Mouse (Mus musculus): ENCODE results near the gene Plekhd1. TPM values are rescaled to one million over a fixed set of nuclear protein-coding genes. Genes with fewer than 3 reads are reported as not detected.

Gene Plekhd1
- polyA plus RNA-seq, 1 experiment from 2014 or later = 0.70 TPM

GRCm38 (mm10) chr12:80769697-80770096 is 77.3 kb downstream of the Plekhd1 start:
- Histone ChIP-seq H3K27me3 (replicated peaks; ENCODE audit: control insufficient read depth, insufficient read depth, low read length) (no peaks in the 10 kb centered on the region), H3K9ac (ENCODE audit: low read depth, low read length) (no peak overlapping the region), H3K4me1 (replicated peaks; ENCODE audit: control insufficient read depth, insufficient read depth, low read length) (no peaks in the 10 kb centered on the region), H3K9me3 (ENCODE audit: control insufficient read depth, low read length) (no peaks in the 10 kb centered on the region), H3K4me2 (peak overlapping the region; percentile 43), H3K4me3 (ENCODE audit: low read depth, low read length) (no peak overlapping the region), H3K36me3 (ENCODE audit: control insufficient read depth, insufficient read depth, low read length) (no peaks in the 10 kb centered on the region), H3K27ac (ENCODE audit: low read depth, low read length) (no peak overlapping the region)
- ATAC-seq (replicated peaks; ENCODE audit: low FRiP score) = peak; percentile 79
- WGBS = 19% methylated on average over 11 of the region's 11 CpGs
- DNase-seq (ENCODE audit: low spot score) = peak; percentile 79

Other genes with a start within 250 kb of the Plekhd1 start
- gene Exd2, start 229.5 kb upstream of the Plekhd1 start, polyA plus RNA-seq (2014; fragmentation: Nextera tagmentation; extraction: Ambion mirVana) = 17.5 and 18.7 TPM in 2 replicates
- 0.92 TPM in 2 replicates for gene Galnt16, start 174.3 kb upstream of the Plekhd1 start, polyA plus RNA-seq (2014; fragmentation: Nextera tagmentation; extraction: Ambion mirVana)
- gene Slc39a9, start 48.7 kb upstream of the Plekhd1 start, polyA plus RNA-seq (2014; fragmentation: Nextera tagmentation; extraction: Ambion mirVana) = 21.4 and 25.1 TPM in 2 replicates
- 304 and 308 TPM in 2 replicates for gene Erh, start 48.2 kb upstream of the Plekhd1 start, polyA plus RNA-seq (2014; fragmentation: Nextera tagmentation; extraction: Ambion mirVana)
- gene Ccdc177, start 68.1 kb downstream of the Plekhd1 start, polyA plus RNA-seq (2014; fragmentation: Nextera tagmentation; extraction: Ambion mirVana) = not detected in 2 replicates
- gene Susd6, start 97.9 kb downstream of the Plekhd1 start, polyA plus RNA-seq (2014; fragmentation: Nextera tagmentation; extraction: Ambion mirVana) = 21.5 and 21.7 TPM in 2 replicates

All from liver, embryonic 11.5 days (tissue).